Mouse (Mus musculus) liver, adult 2 months (tissue): ENCODE data around the gene Pnpla1. TPM values are rescaled to one million over a fixed set of nuclear protein-coding genes. Genes with fewer than 3 reads are reported as not detected.
A peak's percentile ranks its signal among the peaks of the same experiment; 100 is the strongest.

Experiments used
- DNase-seq: peaks from one replicate; pipeline ENCODE4 v3.0.0-alpha.2; 2011; ENCODE audit warnings: low read depth, low spot score; ENCODE audit errors: extremely low read depth
- H3K27ac ChIP-seq: fragments of 200-500 bp; replicated peaks from 2 replicates; pipeline ENCODE4 v1.5.1; 2012; ENCODE audit warnings: low read depth, mild to moderate bottlenecking, control low read depth, inconsistent platforms, low read length; ENCODE audit not compliant: insufficient read depth
- H3K27me3 ChIP-seq: fragments of 200-500 bp; 2 replicates; pipeline ENCODE4 v1.6.1; 2012; ENCODE audit warnings: mild to moderate bottlenecking, moderate library complexity, low read length, inconsistent platforms; ENCODE audit not compliant: control insufficient read depth, insufficient read depth
- H3K36me3 ChIP-seq: fragments of 200-500 bp; 2 replicates; pipeline ENCODE4 v1.6.1; 2012; ENCODE audit warnings: low read length, inconsistent platforms; ENCODE audit not compliant: control insufficient read depth, insufficient read depth
- H3K4me1 ChIP-seq: fragments of 200-500 bp; 2 replicates; pipeline ENCODE4 v1.6.1; 2011; ENCODE audit warnings: low read length; ENCODE audit not compliant: control insufficient read depth, insufficient read depth
- H3K4me3 ChIP-seq: fragments of 200-500 bp; 2 replicates; pipeline ENCODE4 v1.5.1; 2011; ENCODE audit warnings: low read depth, mild to moderate bottlenecking, control low read depth, low read length, moderate library complexity; ENCODE audit not compliant: insufficient read depth
- H3K79me2 ChIP-seq: fragments of 200-500 bp; 2 replicates; pipeline ENCODE4 v1.6.1; 2012; ENCODE audit warnings: inconsistent platforms, mild to moderate bottlenecking, low read length, moderate library complexity; ENCODE audit not compliant: control insufficient read depth, insufficient read depth
- H3K9ac ChIP-seq: fragments of 200-500 bp; 2 replicates; pipeline ENCODE4 v1.6.1; 2012; ENCODE audit warnings: low read depth, mild to moderate bottlenecking, control low read depth, inconsistent platforms, low read length
- CTCF ChIP-seq: fragments of 200-500 bp; IDR thresholded peaks from 2 replicates; pipeline ENCODE4 v1.5.1; 2011; ENCODE audit warnings: low read depth, low read length, control low read depth
- POLR2A ChIP-seq: fragments of 200-500 bp; IDR thresholded peaks from 2 replicates; pipeline ENCODE4 v1.6.1; 2011; ENCODE audit warnings: low read length, control low read depth; ENCODE audit not compliant: insufficient read depth; ENCODE audit errors: extremely low read depth
- WGBS: fragments of 180-500 bp; shearing (Covaris S2); methylation state at CpG from one replicate; pipeline ENCODE4 v1.1.7; 2018; 5-methylcytosine and 5-hydroxymethylcytosine counted together
- polyA plus RNA-seq: library from polyadenylated mRNA; depleted of rRNA; stranded (reverse); fragments of >200 nt; gene quantifications from 2 replicates; pipeline ENCODE4 v1.2.3, GENCODE M21; 2012
- total RNA-seq: library from RNA; depleted of rRNA; stranded (reverse); fragments of >200 nt; gene quantifications from 2 replicates; pipeline ENCODE4 v1.2.3, GENCODE M21; 2014

Gene Pnpla1
- total and polyA plus RNA-seq, 2 experiments = not detected

- no peak for TF ChIP-seq CTCF
- TF ChIP-seq POLR2A = no peak
- H3K9ac ChIP-seq = no peak overlapping the region
- H3K4me3 ChIP-seq = no peak overlapping the region
- peaks cover 9% of the 10 kb centered on the region; the same call in 1 of the 2 replicates for H3K4me1 ChIP-seq
- WGBS = 58% methylated on average over 11 of the region's 11 CpGs
- H3K27ac ChIP-seq = no peak overlapping the region
- peak; percentile 87 for DNase-seq
- no peaks in the 10 kb centered on the region for H3K27me3 ChIP-seq
- H3K36me3 ChIP-seq = no peaks in the 10 kb centered on the region
- H3K79me2 ChIP-seq = no peaks in the 10 kb centered on the region
Observed at GRCm38 (mm10) chr17:28894050-28894767, 36.0 kb downstream of the Pnpla1 start.

GRCm38 (mm10) chr17:28895217-28895875 lies 37.1 kb downstream of the Pnpla1 start:
- Histone ChIP-seq H3K27me3 (no peaks in the 10 kb centered on the region), H3K79me2 (no peaks in the 10 kb centered on the region), H3K4me3 (no peak overlapping the region), H3K4me1 (peaks cover 9% of the 10 kb centered on the region; the same call in 1 of the 2 replicates), H3K36me3 (no peaks in the 10 kb centered on the region), H3K27ac (no peak overlapping the region), H3K9ac (no peak overlapping the region)
- no peak for DNase-seq
- 98% methylated on average over 21 of the region's 21 CpGs for WGBS
- TF ChIP-seq POLR2A (no peak), CTCF (no peak)

GRCm38 (mm10) chr17:28896095-28896780 lies 38.0 kb downstream of the Pnpla1 start:
- TF ChIP-seq CTCF (peak; percentile 43; the same call in 1 of the 2 replicates), POLR2A (no peak)
- no peak overlapping the region for H3K27ac ChIP-seq
- H3K4me3 ChIP-seq = no peak overlapping the region
- peaks cover 9% of the 10 kb centered on the region; the same call in 1 of the 2 replicates for H3K4me1 ChIP-seq
- WGBS = 96% methylated on average over 11 of the region's 11 CpGs
- DNase-seq = peak; percentile 23
- H3K36me3 ChIP-seq = no peaks in the 10 kb centered on the region
- H3K79me2 ChIP-seq = no peaks in the 10 kb centered on the region
- H3K9ac ChIP-seq = no peak overlapping the region
- no peaks in the 10 kb centered on the region for H3K27me3 ChIP-seq

- TF ChIP-seq CTCF (no peak), POLR2A (no peak)
- H3K27me3 ChIP-seq = no peaks in the 10 kb centered on the region
- H3K79me2 ChIP-seq = no peaks in the 10 kb centered on the region
- H3K9ac ChIP-seq = no peak overlapping the region
- H3K4me1 ChIP-seq = peaks cover 9% of the 10 kb centered on the region; the same call in 1 of the 2 replicates
- 85% methylated on average over 5 of the region's 5 CpGs for WGBS
- DNase-seq = no peak
- H3K27ac ChIP-seq = no peak overlapping the region
- no peaks in the 10 kb centered on the region for H3K36me3 ChIP-seq
- no peak overlapping the region for H3K4me3 ChIP-seq
Observed at GRCm38 (mm10) chr17:28897817-28898216, 39.6 kb downstream of the Pnpla1 start.

GRCm38 (mm10) chr17:28898249-28898648 lies 40.0 kb downstream of the Pnpla1 start:
- 27% methylated on average over 5 of the region's 5 CpGs for WGBS
- H3K27ac ChIP-seq = no peak overlapping the region
- no peak for TF ChIP-seq CTCF
- TF ChIP-seq POLR2A = no peak
- H3K4me3 ChIP-seq = no peak overlapping the region
- H3K9ac ChIP-seq = no peak overlapping the region
- no peaks in the 10 kb centered on the region for H3K27me3 ChIP-seq
- H3K4me1 ChIP-seq = peaks cover 9% of the 10 kb centered on the region; the same call in 1 of the 2 replicates
- H3K36me3 ChIP-seq = no peaks in the 10 kb centered on the region
- no peaks in the 10 kb centered on the region for H3K79me2 ChIP-seq
- peak; percentile 66 for DNase-seq
